Mouse (Mus musculus) heart, adult 8-10 months (tissue): ENCODE data around the gene Cd2bp2. TPM values are rescaled to one million over a fixed set of nuclear protein-coding genes. Genes with fewer than 3 reads are reported as not detected.

Experiments
- DNase-seq: peaks from one replicate; pipeline ENCODE4 v3.0.0; 2022; ENCODE audit warnings: low spot score
- total RNA-seq, 4 experiments: library from RNA; stranded (reverse); gene quantifications; 2 replicates each; pipeline ENCODE4 v1.2.4; 2022

The Cd2bp2 gene
- total RNA-seq, 4 experiments from 2014 or later, result 36.2 to 45.1 (median 40.6) TPM

DNA sequence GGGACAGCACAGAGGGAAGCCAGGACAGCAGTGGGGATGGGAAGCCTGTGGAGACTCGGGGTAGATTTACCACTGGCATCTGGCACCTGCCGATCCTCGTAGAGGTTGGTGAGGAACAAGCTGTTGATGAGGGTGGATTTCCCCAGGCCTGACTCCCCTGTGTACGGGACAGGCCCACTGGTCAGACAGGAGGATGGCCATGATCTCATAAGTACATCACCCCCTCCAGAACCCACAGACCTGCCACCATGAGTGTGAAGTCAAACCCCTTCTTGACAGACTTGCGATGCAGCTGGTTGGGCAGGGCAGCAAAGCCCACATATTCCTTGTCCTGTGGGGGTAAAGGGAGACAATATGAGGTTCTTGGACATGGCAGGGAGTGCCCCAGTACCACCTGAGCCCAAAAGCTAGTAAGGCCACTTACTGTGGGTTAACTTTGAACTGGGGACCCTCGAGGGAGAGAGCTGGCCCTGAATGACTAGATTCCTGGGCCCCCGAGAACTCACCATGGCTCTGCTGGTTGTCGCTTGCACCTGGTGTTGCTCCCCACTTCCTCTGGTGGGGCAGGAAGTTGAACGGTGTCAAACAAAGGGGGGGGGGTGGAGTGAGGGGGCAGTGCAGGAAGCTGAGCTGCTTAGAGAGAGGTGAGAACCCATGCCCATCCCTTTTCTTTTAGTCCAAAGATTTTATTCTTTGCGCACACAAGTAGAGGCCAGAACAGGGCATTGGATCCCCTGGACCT is 22.2 kb upstream of the Cd2bp2 start:
- no peak for DNase-seq

- DNase-seq, result no peak
Observed at GRCm38 (mm10) chr7:127217475-127217874, 21.6 kb upstream of the Cd2bp2 start.

GRCm38 (mm10) chr7:127216307-127216706 is 20.5 kb upstream of the Cd2bp2 start:
- no peak for DNase-seq

DNA sequence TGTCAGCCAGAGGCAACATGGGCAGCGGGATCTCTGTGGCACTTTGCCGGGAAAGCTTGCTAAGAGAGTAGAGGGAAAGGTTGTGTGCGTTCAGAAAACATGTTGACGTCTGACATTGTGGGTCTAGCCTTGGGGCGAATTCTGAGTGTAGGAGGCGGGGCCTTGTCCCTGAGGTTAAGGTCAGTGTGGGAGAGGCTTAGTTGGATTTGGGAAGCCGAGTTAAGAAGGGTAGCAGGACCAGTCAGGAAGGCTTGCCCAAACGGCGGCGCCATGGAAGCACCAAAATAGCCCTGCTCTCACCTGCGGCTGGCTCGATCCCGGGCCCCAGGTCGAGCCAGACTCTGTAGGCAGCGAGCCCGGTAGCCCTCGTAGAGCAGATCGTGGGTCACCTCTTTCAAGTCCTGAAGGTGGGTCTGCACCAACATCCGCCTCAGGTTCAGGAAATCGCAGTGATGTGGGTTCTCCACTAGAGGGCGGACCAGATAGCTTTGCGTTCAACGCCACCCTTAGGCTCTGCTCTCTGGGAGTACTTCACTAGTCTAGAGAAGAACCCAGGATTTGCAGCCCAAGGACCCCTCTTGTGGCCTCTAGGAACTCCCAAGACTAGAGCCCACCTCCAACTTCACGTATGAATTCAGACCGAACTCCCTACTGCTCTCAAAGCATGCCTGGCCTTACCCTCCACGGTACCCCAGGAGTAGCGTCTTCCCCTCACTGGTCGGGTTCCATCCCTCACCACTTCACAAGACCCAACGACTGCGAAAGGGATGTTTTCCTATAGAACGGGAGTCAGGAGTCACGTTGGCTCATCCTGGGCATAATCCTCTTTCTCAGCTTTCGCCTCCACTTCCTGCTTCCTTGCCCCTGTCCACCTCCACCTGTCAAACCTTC is 19.4 kb upstream of the Cd2bp2 start:
- DNase-seq, result peak; percentile 69

GRCm38 (mm10) chr7:127214521-127214920 is 18.7 kb upstream of the Cd2bp2 start:
- DNase-seq, result no peak

DNA sequence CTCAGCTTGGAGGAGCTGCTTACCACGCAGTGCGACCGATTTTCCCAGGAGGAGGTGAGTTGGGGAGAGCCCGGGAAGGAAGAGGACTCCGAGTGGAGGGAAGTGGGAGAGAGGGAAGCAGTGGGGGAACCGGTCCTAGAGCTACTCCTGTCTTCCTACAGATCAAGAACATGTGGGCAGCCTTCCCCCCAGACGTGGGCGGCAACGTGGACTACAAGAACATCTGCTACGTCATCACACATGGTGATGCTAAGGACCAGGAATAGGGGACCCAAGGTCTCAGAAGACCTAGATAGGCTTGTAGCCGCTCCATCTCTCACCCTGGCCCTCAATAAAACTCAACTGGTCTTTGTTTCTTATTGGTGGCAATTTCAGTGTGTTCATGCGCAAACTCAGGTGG is 18.1 kb upstream of the Cd2bp2 start:
- DNase-seq, result no peak

GRCm38 (mm10) chr7:127213485-127213884 is 17.6 kb upstream of the Cd2bp2 start:
- peak; percentile 33 for DNase-seq

DNA sequence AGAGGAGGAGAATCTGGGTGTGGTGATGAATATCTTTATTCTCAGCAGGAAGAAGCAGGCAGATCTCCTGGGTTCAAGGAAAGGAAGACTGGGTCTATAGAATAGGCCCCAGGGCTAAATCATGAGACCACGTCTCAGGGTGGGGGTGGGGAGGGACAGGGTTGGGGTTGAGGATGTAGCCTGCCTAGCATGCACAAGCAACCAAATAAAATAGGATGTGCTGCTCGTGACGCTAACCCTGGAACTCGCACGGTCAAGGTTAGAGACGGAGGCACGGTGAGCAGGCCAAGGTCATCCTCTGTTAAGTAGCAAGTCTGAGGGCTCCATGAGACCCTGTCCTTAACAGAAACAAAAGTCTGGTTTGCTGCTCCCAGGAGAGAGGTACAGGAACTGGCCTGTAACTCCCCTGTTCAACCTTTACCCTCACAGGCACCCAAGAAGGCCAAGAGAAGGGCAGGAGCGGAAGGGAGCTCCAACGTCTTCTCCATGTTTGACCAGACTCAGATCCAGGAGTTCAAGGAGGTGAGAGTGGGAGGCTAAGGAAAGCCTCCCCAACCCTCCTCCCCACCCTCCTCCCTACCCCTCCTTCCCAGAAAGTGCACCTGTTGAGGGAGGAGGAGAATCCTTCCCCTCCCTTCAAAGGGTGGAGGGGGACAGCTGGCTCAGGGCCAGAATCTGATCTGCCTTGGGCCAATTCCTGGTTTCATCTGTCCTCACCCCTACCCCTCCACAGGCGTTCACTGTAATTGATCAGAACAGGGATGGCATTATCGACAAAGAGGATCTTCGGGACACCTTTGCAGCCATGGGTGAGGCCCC is 16.8 kb upstream of the Cd2bp2 start:
- no peak for DNase-seq

DNA sequence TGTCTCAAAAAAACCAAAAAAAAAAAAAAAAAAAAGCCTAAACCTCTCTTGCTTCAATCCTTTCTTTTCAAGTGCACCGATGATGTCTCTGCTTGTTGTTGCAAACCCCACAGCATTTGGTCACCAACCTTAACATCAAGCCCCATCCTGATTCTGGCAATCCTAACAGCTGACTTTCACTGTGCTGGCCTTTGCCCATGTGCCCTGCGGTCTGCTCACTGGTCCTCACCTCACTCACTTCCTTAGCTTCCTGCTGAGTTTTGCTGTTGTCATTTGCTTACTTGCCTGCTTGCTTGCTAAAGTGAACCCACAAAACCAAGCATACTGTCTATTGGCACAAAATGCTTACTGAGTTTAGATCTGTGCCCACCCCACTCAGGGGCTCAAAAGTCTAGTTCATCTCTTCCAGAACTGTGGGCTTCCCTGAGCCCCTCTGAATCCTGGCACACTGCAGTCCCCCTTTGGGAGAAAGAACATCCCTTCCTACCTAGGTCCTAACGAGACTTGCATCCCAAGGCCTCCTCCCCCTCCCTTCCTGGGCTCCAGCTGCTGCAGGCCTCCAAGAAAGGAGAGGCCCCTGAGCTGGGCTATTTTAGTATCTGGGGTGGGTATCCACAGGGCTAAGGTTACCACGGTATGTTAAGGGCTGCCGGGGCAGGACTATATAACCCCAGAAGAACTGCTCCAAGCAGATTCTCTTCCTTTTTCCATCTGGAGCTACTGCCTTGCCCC is 15.3 kb upstream of the Cd2bp2 start:
- DNase-seq, result no peak

DNA sequence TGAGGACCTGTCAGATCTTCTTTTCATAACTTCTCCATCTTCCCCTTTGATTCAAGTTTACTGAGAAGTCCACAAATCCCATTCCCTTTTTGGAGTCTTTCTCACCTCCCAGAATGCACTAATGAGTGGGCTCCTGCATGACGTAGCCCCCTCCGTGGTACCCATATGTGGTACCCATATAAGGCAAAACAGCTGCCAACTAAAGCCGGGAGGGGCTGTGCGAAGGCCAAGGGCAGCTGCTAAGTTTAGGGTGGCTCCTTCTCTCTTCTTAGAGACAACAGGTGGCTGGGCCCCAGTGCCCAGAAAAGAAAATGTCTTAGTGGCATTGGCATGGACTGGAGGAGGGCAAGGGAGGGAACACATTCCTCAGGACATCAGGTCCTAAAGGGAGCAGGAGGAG is 14.4 kb upstream of the Cd2bp2 start:
- DNase-seq, result no peak

DNA sequence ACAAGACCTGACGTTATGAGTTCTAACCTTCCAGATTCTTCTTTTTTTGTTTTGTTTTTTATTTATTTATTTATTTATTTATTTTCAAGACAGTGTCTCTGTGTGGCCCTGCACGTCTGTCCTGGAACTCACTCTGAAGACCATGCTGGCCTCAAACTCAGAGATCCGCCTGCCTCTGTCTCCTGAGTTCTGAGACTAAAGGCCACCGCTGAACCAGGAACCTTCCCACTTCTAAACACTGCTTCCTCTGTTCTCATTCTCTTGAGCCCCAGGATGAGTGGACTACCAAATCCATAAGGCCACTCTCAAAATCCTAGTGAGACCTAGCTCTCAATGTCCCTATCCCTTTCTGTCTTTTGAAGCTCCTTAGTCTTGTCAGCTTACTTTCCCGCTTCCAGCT is 14.0 kb upstream of the Cd2bp2 start:
- DNase-seq, result no peak

GRCm38 (mm10) chr7:127208553-127209438 is 12.9 kb upstream of the Cd2bp2 start, which contains the start of gene Mylpf:
Gene Mylpf (plus strand): TSS chr7:127208890.
- peak; percentile 97 for DNase-seq

- no peak for DNase-seq
Observed at GRCm38 (mm10) chr7:127208295-127208552, 12.4 kb upstream of the Cd2bp2 start, which contains the start of gene Tbc1d10b. Gene Tbc1d10b (minus strand): TSS chr7:127208468.

DNA sequence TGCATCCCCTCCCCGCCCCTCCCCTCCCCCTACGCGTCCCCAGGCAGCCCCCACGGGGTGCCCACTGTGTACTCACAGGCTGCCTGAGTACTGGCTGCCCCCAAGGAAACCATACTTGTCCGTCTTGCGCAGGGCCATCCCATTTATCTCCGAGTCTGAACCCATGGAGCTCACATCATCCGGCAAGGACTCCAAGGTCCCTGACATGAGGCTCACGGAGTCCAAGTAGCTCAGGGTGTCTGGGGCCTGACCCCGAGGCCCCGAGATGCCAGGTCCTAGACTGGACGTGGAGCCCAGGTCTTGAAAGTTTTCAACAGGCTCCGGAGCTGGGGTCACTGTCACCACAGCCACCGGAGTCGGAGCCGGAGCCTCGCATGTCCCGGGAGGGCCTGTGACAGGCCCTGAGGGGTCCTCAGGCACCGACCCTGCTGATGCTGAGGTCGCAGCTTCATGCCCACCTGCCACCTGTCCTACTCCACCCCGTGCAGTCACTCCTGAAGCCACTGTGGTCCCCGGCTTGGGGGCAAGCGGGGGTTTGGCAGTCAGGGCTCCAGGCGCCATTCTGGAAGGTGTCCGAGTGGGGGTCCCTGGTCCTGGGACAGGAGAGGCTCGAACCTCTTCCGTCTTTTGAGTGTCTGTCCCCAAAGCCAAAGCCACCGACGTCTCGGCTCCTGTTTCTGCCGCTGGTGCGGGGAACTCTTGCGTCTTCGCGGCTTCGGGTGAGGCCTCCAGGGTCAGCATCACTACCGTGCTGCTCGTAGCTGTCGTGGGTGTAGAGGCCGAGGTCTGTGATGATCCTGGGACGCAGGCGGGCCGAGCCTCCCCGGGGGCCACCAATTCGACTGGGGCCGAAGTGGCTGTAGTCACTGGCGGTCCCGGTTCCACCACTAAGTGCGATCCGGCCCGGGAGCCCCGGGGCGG is 11.8 kb upstream of the Cd2bp2 start:
- no peak for DNase-seq

GRCm38 (mm10) chr7:127206606-127207005 is 10.8 kb upstream of the Cd2bp2 start:
- no peak for DNase-seq

- no peak for DNase-seq
Observed at GRCm38 (mm10) chr7:127196484-127196883, 634 bp upstream of the Cd2bp2 start.

- DNase-seq, result no peak
Observed at GRCm38 (mm10) chr7:127194633-127195029, 1.2 kb downstream of the Cd2bp2 start.

GRCm38 (mm10) chr7:127194011-127194632 is 1.7 kb downstream of the Cd2bp2 start:
- DNase-seq, result no peak

- no peak for DNase-seq
Observed at GRCm38 (mm10) chr7:127192989-127193388, 2.9 kb downstream of the Cd2bp2 start.
